Mouse (Mus musculus): ENCODE results near the gene Gm3402. TPM values are rescaled to one million over a fixed set of nuclear protein-coding genes. Genes with fewer than 3 reads are reported as not detected.
"Not testable (repeated sequence)": the region's sequence is repeated elsewhere in the genome, so short reads cannot be mapped to it uniquely, and the experiment has no call there.

Gm3402 gene
- polyA plus RNA-seq, 1 experiment from 2014 or later: not detected

GRCm38 (mm10) chr5:146502099-146502498 lies 11.8 kb upstream of the Gm3402 start, which contains the start of gene 4930449I24Rik:
Gene 4930449I24Rik (plus strand): TSS chr5:146502399.
- not testable (repeated sequence) for H3K9me3 ChIP-seq (ENCODE audit: control insufficient read depth, low read length); H3K4me3 ChIP-seq (ENCODE audit: low read length); H3K27ac ChIP-seq (ENCODE audit: low read length); ATAC-seq; H3K27me3 ChIP-seq (replicated peaks; ENCODE audit: control insufficient read depth, insufficient read depth, low read length); H3K36me3 ChIP-seq (ENCODE audit: control insufficient read depth, insufficient read depth, low read length); H3K9ac ChIP-seq (ENCODE audit: low read depth, low read length); H3K4me1 ChIP-seq (ENCODE audit: control insufficient read depth, insufficient read depth, low read length); H3K4me2 ChIP-seq (ENCODE audit: low read depth, low read length)
- WGBS: no CpG with 5 or more reads among the region's 5 CpGs

- not testable (repeated sequence) for H3K4me3 ChIP-seq (ENCODE audit: low read length); ATAC-seq; H3K4me2 ChIP-seq (ENCODE audit: low read depth, low read length); H3K9me3 ChIP-seq (ENCODE audit: control insufficient read depth, low read length); H3K9ac ChIP-seq (ENCODE audit: low read depth, low read length); H3K27me3 ChIP-seq (replicated peaks; ENCODE audit: control insufficient read depth, insufficient read depth, low read length); H3K4me1 ChIP-seq (ENCODE audit: control insufficient read depth, insufficient read depth, low read length); H3K36me3 ChIP-seq (ENCODE audit: control insufficient read depth, insufficient read depth, low read length); H3K27ac ChIP-seq (ENCODE audit: low read length)
- 92% methylated on average over 2 of the region's 3 CpGs for WGBS
Observed at GRCm38 (mm10) chr5:146525501-146525900, 11.6 kb downstream of the Gm3402 start, which contains the start of gene Gm3404. Gene Gm3404 (plus strand): TSS chr5:146525801.

DNA sequence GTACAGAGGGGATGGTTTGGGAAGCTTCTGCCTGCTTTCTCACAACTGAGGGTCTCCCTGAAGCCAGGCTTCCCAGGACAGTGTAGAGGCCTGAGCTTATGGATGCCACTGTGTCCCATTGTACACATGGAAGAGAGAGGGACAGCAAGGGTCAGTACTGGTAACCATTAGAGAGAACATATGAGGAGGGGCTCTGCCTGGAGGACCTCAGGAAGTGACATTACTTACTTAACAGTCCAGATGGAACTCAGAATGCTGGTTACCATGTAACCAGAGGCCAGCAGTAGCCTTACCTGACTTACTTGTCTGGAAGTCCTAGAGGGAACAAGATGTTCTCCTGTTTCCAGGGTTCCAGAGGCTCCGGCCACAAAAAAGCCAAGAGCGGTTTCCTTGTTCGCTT lies 23.4 kb downstream of the Gm3402 start, which contains the start of gene Gm3409:
Gene Gm3409 (plus strand): TSS at position 301 of the 400 bp plus-strand sequence.
- H3K27ac ChIP-seq (ENCODE audit: low read length); H3K36me3 ChIP-seq (ENCODE audit: control insufficient read depth, insufficient read depth, low read length); H3K9me3 ChIP-seq (ENCODE audit: control insufficient read depth, low read length); H3K4me1 ChIP-seq (ENCODE audit: control insufficient read depth, insufficient read depth, low read length); H3K4me2 ChIP-seq (ENCODE audit: low read depth, low read length); H3K4me3 ChIP-seq (ENCODE audit: low read length); H3K27me3 ChIP-seq (replicated peaks; ENCODE audit: control insufficient read depth, insufficient read depth, low read length); H3K9ac ChIP-seq (ENCODE audit: low read depth, low read length); ATAC-seq: not testable (repeated sequence)
- WGBS: 93% methylated on average over 2 of the region's 3 CpGs

DNA sequence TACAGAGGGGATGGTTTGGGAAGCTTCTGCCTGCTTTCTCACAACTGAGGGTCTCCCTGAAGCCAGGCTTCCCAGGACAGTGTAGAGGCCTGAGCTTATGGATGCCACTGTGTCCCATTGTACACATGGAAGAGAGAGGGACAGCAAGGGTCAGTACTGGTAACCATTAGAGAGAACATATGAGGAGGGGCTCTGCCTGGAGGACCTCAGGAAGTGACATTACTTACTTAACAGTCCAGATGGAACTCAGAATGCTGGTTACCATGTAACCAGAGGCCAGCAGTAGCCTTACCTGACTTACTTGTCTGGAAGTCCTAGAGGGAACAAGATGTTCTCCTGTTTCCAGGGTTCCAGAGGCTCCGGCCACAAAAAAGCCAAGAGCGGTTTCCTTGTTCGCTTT lies 41.9 kb downstream of the Gm3402 start, which contains the start of gene Gm3415:
Gene Gm3415 (plus strand): TSS at position 301 of the 400 bp plus-strand sequence.
- not testable (repeated sequence) for H3K4me1 ChIP-seq (ENCODE audit: control insufficient read depth, insufficient read depth, low read length); H3K27me3 ChIP-seq (replicated peaks; ENCODE audit: control insufficient read depth, insufficient read depth, low read length); H3K27ac ChIP-seq (ENCODE audit: low read length); H3K4me3 ChIP-seq (ENCODE audit: low read length); H3K9me3 ChIP-seq (ENCODE audit: control insufficient read depth, low read length); ATAC-seq; H3K4me2 ChIP-seq (ENCODE audit: low read depth, low read length); H3K9ac ChIP-seq (ENCODE audit: low read depth, low read length); H3K36me3 ChIP-seq (ENCODE audit: control insufficient read depth, insufficient read depth, low read length)
- WGBS: no CpG with 5 or more reads among the region's 3 CpGs

DNA sequence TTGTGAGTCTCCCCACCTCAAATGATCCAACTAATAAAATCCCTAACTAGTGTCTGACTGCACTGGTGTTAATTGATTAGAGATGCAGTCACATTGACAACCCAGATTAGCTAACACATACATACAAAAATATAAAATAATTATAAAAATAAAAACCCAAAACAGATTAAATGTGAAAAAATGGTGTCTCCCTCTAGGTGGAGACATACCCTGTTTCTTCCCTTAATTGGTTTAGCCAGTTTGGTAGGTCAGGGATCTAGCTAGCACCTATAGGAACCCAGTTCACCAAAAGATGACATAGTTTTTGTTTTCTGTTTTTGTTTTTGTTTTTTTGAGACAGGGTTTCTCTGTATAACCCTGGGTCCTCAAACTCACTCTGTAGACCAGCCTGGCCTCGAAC lies 50.3 kb downstream of the Gm3402 start:
- no peaks in the 10 kb centered on the region for H3K27me3 ChIP-seq (replicated peaks; ENCODE audit: control insufficient read depth, insufficient read depth, low read length)
- H3K4me1 ChIP-seq (ENCODE audit: control insufficient read depth, insufficient read depth, low read length): no peaks in the 10 kb centered on the region
- no peaks in the 10 kb centered on the region for H3K36me3 ChIP-seq (ENCODE audit: control insufficient read depth, insufficient read depth, low read length)
- no peak overlapping the region for H3K4me3 ChIP-seq (ENCODE audit: low read length)
- no peak overlapping the region for H3K9ac ChIP-seq (ENCODE audit: low read depth, low read length)
- no peak overlapping the region for H3K4me2 ChIP-seq (ENCODE audit: low read depth, low read length)
- 87% methylated on average over 1 of the region's 1 CpGs for WGBS
- ATAC-seq: no peak
- no peak overlapping the region for H3K27ac ChIP-seq (ENCODE audit: low read length)
- no peaks in the 10 kb centered on the region for H3K9me3 ChIP-seq (ENCODE audit: control insufficient read depth, low read length)

Other genes starting within 250 kb of the Gm3402 start
- gene Wasf3, start 129.1 kb upstream of the Gm3402 start, polyA plus RNA-seq (2015; fragmentation: Nextera tagmentation; extraction: Ambion mirVana): 1.2 and 1.3 TPM in 2 replicates
- gene Gm6408, start 32.2 kb upstream of the Gm3402 start, polyA plus RNA-seq (2015; fragmentation: Nextera tagmentation; extraction: Ambion mirVana): not detected in 2 replicates
- not detected in 2 replicates for gene Gm6370, start 22.8 kb upstream of the Gm3402 start, polyA plus RNA-seq (2015; fragmentation: Nextera tagmentation; extraction: Ambion mirVana)
- gene 4930449I24Rik, start 11.7 kb upstream of the Gm3402 start, polyA plus RNA-seq (2015; fragmentation: Nextera tagmentation; extraction: Ambion mirVana): not detected in 2 replicates
- gene Gm3404, start 11.7 kb downstream of the Gm3402 start, polyA plus RNA-seq (2015; fragmentation: Nextera tagmentation; extraction: Ambion mirVana): not detected in 2 replicates
- gene Gm3409, start 23.5 kb downstream of the Gm3402 start, polyA plus RNA-seq (2015; fragmentation: Nextera tagmentation; extraction: Ambion mirVana): not detected in 2 replicates
- gene Gm3415, start 42.0 kb downstream of the Gm3402 start, polyA plus RNA-seq (2015; fragmentation: Nextera tagmentation; extraction: Ambion mirVana): not detected in 2 replicates
- gene Gpr12, start 71.1 kb downstream of the Gm3402 start, polyA plus RNA-seq (2015; fragmentation: Nextera tagmentation; extraction: Ambion mirVana): not detected in 2 replicates

All from intestine, embryonic 16.5 days (tissue).